Mouse (Mus musculus): ENCODE measurements at regions not wholly inside any gene's neighbourhood (a gene's known extent, or its start where the extent isn't known, plus 50 kb on each side); places are given as distances from the start of the nearest gene placed in this dataset.
A peak's percentile ranks its signal among the peaks of the same experiment; 100 is the strongest.

DNA sequence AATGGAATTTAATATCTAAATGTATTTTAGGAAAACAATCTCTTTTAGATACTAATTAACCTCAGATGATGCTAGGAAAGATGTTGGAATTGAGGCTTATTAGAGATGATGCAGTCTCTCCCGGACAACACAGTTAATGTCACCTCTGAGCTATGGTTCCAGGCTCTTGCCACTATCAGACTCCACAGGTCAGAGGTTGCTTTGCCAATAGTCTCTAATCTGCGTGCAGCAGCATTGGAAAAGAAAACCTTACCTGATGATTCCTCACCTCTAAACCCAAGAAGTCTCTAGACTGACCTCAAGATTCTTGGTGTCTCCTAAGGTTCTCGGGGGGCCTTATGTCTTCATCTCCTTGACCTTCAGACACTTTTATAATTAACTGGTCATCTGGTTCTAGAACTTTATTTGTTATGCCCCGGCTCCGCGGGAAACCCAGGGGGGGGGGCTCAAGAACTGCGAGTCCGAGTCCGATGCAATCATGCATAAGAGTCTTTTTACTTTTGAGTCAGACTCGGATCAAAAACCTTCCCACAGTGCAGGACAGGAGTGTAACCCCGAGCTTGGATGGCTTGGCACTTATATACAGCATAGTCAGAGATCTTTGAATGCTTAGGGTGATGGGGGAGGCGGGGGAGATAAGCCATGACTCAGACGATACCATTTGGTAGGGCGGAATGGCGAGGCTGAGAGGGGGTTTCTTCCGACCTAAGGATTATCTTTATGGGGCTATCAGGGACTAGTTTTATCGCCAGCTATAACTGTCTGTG lies 626.9 kb downstream of the Zfp706 start:
- DNase-seq (ENCODE audit: low spot score), result no peak

DNA sequence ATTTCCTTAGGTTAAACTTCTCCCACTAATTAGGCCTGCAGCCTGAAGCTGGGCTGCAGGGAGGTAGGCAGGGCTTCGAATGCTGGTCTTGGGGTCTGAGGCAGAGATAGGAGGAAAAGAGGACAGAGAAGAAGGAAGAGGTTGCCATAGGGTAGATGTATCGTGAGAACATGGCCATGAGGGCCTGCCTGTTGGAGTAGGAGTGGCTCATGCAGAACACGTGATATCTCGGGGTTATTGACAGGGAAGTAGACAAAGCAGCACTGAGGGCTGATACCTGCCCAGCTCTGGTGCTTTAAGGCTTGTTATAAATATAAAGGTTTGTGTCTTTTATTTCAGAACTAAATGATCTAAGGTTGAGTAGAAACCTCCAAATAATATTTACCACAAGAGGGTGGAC lies 628.9 kb downstream of the Zfp706 start:
- no peak for DNase-seq (ENCODE audit: low spot score)

DNA sequence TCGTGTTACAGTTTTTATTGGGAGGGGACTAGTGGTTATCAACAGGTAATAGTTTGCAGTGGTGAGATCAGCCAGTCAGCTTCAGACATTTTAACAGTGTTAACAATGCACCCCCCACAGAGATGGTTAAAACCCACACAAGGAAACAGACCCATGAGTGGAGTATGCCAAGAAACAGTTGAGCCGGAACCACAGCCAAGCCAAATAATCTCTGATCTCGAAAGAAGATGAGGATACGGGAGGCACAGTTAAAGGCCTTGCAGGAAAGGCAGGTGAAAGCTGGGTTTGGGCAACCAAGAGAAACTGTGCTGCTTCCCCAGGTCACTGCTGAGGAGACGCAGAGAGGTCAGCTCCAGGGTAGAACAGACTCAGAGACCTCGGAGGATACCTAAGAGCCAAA lies 631.0 kb downstream of the Zfp706 start:
- DNase-seq (ENCODE audit: low spot score), result no peak

DNA sequence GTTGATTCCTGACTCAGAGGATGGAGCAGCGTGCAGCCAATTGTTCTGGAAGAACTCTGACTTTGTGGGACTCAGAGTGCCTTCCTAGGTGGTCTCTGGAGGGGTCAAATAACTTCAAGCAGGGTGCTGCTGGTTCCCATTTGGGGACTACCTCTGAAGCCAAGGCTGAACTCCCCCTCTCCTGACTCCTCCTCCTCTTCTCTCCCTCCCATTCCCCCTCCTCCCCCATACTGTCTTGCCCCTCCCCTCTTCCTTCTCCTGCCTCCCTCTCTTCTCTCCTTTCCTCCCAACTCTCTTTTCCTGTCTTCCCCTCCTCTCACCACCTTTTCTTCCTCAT lies 632.1 kb downstream of the Zfp706 start:
- DNase-seq (ENCODE audit: low spot score), result no peak

DNA sequence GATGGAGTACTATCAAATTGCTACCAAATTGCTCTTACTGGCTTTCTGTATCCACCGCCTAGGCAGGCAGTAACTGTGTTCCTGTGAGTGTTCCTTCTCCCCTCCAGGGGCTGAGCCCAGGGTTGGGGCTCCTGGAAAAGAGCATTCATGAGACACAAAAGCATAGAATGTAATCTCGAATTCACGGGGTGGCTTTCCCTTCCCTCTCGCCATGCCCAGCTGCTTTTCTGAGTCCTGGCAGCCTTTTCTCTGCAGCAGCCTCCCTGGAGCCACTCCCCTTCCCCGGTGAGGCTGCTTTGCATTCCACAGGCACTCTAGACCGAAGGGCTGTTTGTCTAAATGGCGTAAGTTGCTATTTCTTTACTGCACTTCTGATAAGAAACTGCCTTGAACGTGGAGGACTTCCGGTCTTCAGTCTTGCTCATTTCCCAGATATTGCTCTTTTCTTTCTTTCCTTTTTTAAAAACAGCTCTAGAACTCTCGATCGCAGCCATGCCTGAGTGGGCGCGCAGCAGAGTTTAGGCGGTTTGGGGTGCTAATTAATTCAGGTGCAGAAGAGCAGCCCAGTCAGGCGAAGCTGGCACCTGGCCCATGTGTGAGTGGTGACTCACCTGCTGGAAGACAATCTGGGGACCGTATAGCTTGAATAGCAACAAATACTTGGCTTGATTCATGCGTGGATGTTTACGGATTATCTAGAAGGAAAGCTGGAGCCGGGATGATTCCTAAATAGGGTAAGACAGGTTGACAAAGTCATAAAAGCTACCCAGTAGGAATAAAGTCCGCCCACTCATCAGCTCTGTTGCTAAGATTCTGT lies 632.6 kb downstream of the Zfp706 start:
- no peak for DNase-seq (ENCODE audit: low spot score)

DNA sequence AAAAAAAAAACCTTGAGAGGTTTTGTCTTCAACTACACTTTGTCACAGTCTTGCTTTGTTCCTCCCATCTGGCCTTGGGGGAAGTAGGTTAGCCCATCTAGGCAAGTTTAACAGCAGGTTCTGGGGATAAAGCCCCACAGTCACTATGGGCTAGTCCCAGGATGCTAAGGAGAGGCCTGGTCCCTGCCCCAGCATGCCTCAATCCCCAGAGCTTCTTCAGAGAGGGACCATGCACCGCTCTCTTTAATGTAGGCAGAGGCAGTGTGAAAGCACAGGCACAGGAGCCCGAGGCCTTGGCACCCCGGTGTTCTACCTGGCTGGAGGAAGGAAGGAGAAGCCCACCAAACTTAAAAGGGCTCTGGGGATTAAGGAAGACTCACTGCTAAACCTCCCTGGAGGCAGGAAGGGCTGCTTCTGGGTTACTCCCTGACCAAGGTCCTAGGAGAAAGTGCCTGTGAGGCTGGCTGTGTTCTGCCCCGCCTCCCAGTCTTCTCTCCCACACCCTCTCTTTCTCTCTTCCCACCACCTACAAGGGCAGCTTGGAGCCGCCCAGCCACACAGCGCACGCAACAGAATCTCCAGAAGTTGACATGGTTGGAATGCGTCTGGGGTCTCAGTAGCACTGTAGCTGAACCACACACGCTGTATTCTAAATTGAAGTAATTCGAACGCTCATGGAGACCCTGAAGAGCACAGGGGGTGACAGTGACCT lies 633.5 kb downstream of the Zfp706 start:
- no peak for DNase-seq (ENCODE audit: low spot score)

DNA sequence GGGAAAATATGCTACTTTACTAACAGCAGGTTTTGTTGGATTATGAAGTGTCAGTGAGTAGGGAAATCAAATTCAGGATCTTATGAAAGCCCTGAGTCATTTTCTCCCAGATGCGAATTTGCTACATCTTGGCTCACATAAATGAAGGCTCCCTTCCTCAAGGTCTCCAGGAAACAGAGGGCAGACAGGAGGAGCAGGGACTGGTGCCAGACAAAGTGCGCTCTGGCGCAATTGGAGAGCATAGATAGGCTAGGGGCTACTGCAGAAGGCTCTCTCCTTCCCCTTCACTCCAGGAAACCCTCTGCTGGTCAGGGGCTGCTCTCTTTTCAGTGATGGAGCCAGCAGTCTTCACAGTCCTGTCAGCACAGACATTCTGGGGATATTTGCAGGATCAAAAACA lies 634.1 kb downstream of the Zfp706 start:
- DNase-seq (ENCODE audit: low spot score), result no peak

DNA sequence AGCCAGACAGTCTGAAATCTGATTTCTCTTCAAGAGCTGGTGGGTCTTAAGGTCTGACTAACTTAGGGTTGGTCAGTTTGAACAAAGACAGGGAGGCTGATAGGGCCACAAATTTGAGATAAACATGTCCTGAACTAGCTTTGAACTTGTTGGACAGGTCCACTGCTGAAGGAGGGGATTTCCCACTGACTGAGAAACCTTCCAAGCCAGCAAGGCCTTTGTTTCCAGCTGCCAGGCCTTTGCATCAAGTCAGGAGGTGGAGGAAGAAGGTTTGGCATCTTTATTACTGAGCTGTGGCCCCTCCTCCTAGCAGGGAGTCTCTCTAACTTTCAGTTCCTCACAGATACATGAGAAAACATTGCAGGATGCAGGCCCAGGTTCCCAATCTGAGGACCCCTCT lies 636.2 kb downstream of the Zfp706 start:
- no peak for DNase-seq (ENCODE audit: low spot score)

DNA sequence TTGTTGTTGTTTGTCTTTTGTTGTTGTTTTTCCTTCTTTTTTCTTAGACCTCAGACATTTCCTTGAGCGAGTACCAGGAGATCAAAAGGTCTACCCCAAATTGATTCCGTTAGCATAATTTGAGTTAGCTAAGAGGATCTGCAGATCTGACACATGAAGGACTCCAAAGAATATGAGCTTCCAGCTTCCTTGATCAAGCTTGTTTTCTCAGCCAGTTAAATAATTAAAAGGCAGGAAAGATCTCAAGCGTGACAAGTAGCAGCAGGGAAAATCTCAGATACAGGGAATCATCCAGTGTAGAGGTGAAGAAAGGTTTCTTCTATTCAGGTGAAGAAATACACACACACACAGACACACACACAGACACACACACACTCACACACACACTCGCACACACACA lies 636.7 kb downstream of the Zfp706 start:
- DNase-seq (ENCODE audit: low spot score), result no peak

DNA sequence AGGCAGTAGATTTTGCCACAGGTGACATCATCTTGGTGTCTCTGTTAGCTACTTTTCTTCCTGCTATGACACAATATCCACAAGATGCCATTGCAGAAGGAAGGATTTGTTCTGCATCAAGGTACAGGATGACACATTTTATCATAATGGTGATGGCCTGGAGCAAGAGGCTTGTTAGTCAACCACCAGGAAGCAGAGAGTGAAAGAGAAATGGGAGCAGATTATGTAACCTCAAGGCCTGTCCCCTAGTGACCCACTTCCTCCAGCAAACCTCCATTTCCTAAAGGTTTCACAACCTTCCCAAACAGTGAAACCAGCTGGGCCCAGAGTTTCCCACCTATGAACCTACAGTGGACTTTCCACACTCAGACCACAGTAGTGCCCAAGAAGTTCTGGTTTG lies 640.3 kb downstream of the Zfp706 start:
- DNase-seq (ENCODE audit: low spot score), result no peak

DNA sequence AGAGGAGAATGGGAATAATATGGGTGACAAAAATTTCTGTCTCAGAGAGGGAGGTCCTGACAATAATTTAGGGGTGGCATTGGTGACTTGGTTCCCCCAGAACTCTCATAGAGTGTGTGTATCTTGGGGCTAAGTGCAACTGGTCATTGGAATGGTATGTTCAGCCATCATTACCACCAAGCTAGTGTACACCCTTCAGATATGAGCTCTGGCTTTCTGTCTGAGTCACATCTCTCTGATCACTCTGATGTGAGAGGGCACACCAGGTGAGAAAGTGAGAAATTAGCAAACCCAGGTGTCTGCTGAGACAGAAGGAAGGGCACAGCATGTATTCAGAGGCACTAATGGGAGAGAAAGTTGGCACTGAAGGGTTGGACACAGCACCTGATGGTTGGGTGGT lies 642.8 kb downstream of the Zfp706 start:
- no peak for DNase-seq (ENCODE audit: low spot score)

DNA sequence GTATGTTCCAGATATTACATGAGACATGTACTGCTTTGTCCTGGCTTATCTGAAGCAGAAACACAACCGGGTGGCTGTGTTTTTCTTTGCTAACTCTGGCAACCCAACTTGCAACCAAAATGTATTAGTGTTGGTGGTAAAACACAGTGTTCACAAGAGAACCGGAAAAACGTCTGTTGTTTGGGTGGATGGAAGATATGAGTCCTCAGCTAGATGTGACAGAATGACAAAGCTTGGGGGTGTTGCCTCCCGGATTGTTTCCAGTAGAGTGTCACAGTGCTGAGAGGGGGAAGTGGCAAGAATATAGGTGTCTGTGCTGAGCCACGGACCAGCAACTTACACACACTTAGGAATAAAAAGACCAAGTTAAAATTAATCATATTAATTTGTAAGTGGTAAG lies 643.5 kb downstream of the Zfp706 start:
- no peak for DNase-seq (ENCODE audit: low spot score)

DNA sequence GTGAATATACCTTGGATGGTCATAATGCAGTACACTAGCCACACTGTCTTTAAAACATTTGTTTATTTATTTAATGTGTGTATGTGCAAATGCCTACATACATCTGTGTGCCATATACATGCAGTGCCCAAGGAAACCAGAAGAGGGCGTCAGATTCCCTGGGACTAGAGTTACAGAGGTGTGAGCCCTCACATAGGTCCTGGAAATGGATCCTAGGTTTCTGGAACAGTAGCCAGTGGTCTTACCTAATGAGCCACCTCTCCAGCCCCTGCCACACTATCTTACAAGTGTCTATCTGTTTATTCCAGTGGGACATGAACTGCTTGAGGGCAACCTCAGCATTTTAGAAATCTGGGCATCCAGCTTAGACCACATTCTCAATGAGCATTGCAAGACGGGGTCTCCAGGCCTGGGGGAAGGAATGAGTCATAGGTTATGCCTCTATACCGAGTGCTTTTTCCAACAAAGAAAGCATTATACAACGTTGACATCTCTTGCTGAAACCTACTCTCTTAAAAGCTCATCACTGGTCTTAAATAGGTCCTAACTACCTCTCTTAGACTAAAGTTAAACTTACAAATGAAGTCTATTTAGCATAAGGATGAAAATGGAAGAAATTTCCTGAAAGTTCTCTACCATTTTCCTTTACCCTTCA lies 644.5 kb downstream of the Zfp706 start:
- no peak for DNase-seq (ENCODE audit: low spot score)

DNA sequence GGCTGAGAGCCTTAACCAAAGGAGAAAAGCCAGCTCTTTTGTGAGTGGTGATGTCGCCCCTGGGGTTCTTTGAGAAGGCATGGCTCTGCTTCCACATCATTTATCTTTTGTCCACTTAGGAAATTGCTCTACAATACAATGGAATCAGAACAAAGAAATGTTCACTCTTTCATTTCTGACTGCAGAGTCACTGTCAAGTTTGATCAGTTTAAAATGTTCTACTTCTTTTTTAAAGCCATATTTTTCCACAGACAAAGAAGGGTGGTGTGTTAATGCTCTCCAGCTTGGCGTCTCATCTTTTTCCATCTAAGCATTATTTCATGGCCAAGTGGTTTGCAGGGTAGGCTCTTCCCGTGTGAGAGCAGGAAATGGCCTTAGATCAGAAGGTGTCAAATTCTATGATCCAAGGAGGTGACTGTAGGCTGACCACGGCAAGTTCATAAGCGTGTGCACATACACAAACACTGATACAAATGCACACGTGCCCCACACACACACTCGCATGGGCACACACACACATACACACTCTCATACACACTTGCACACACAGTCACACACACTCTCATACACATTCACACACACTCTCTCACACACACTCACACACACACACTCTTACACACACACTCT lies 645.9 kb downstream of the Zfp706 start:
- no peak for DNase-seq (ENCODE audit: low spot score)

DNA sequence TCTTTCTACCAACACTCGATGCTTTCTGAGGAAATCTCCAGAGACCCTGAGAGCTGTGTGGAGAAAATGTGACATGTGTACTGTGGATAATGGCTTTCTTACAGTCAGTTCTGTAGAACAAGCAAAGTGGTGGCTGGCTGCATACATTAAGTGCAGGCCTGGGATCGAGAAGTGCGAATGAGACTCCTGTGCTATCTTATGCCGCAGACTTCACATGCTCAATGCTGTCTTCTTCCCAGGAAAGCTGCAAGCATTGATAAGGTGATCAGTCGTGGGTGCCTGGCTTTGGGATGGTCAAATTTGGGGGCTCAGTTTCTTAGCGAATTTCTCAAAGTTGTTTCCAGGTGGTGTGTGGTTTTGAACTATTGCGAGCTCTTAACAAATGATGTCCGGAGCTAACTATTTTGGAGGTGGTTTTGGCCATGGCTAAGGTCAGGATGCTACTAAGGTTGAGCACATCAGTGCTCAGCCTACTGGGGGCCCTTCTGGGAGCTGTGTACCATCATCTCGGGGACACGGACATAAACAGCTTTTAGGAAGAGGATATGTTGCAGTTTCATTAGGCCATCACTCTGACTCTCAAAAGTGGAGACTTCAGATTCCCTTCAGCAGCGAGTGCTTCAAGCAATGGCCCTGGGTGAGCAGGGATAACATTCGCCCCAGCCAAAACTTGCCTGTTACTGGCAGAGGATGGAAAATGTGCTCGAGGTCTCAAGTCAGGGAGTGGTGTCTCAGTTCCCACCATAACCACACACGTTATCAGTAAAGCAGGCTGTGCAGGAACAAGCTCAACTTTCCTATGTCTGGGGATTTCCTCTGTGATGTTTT lies 646.7 kb downstream of the Zfp706 start:
- DNase-seq (ENCODE audit: low spot score), result peak; percentile 60

DNA sequence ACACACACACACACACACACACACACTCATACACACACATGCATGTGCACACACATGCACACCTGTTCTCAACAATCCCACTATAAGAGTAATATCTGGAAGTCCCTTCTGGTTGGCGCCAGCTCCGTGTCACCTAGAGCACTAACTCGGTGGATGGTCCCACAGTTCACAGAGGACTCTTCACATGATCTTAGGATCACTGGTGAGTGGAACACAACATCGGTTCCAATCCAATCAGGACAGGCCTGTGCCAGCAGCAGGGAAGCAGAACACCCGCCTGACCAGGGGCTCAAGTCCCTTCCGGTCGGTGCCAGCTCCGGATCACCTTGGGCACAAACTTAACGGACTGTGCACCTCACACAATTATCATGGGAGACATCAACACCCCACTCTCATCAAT lies 651.7 kb downstream of the Zfp706 start:
- no peak for DNase-seq (ENCODE audit: low spot score)

DNA sequence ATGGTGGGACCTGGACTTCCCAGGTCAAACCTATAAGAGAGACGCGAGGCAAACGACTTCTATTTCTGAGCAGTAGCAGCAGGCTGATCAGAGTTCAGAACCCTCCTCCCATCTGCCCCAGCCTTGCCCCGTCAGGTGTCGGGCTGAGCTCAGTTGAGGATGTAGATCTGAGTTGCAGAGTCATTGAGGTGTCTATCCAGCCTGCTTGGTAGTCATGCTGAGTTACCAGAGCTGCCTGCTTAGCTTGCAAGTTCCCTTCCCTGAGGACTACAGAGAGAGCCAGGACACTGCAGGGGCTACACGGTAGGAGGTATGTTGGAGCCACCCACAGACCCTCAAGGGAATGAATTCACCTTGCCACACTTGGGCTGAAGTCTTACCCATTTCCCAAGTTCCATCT lies 653.0 kb downstream of the Zfp706 start:
- DNase-seq (ENCODE audit: low spot score), result no peak

DNA sequence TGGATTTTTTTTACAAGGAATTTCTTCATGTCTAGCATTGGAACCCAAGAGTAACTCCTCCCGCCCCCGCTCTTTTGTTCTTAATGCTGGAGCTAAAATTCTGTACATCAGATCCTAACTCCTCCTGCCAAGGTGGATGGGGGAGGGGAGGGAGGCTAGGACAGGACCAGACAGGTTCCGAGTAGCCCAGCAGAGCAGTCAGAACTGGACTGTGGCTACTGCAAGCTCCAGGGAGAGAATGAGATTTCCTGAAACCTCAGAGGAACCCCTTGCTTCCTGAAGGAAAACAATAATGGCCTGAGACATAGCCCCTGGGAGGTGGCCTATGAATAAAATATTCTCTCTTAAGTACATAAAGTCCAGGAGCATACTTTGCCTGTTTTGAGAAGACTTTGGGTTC lies 653.8 kb downstream of the Zfp706 start:
- DNase-seq (ENCODE audit: low spot score), result no peak

DNA sequence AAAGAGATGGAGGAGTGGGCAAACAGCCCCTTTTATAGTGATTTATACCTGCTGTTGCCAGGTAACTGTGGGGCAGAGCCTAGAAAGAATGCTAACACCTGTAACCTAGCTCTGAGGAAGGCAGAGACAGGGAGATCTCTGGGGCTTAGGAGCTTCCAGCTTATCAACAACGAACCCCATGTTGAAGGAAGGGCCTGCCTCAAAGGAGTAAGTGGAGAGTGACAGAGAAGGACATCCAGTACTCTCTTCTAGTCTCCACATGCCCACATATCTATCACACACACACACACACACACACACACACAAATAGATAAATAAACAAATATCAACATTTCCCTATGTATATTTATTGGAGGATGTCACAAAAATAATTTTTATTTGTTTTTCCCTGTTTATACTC lies 654.6 kb downstream of the Zfp706 start:
- DNase-seq (ENCODE audit: low spot score), result no peak

DNA sequence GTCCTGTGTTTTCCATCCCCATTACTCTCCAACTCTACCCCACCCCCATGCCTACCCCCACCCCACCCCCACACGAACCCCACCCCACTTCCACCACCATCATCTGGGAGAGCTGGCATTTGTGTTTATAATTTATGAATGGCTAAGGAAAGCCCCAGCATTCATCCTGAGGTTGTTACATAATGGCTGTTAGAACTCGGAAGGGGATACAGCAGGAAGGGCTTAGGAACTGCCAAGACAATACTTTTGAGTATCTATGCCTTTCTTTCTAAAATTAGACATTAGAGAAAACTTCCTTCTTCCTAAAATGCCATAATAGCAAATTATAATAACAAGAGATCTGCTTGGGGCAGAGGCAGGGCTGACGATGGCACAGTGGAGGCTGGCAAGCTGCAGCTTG lies 655.9 kb downstream of the Zfp706 start:
- DNase-seq (ENCODE audit: low spot score), result no peak

DNA sequence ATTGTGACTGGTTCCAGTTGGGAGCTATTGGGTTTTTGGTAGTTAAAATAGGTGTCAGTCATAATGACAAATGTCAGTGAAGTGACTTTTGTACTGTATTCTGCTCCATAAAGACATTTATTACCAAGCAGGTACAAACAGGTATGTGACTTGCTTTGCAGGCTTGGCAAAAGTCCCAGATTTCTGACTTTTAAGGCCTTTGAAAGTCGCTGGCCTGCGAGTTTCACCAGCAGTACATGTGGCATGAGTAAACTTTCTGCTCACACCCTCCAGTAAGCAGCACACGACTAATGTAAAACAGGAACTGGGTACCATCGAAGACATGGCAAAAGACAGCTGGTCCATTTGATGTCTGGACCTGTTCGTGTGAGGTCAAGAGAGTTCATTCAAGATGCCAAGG lies 659.2 kb downstream of the Zfp706 start:
- DNase-seq (ENCODE audit: low spot score), result no peak
